Mouse (Mus musculus): Measurements from ENCODE around the gene Tns2. TPM values are rescaled to one million over a fixed set of nuclear protein-coding genes. Genes with fewer than 3 reads are reported as not detected.

The Tns2 gene
- polyA plus RNA-seq, 1 experiment from 2014 or later: 46.6 TPM

GRCm38 (mm10) chr15:102112181-102112580 is 12.0 kb downstream of the Tns2 start:
- H3K9ac ChIP-seq (ENCODE audit: low read depth, low read length): no peak overlapping the region
- H3K4me2 ChIP-seq (replicated peaks; ENCODE audit: low read depth, low read length): no peak overlapping the region
- peaks cover 7% of the 10 kb centered on the region; the same call in 1 of the 2 replicates for H3K4me1 ChIP-seq (ENCODE audit: control insufficient read depth, insufficient read depth, low read length)
- no peak overlapping the region for H3K27ac ChIP-seq (ENCODE audit: low read depth, low read length)
- no peaks in the 10 kb centered on the region for H3K27me3 ChIP-seq (ENCODE audit: control insufficient read depth, insufficient read depth, low read length)
- 93% methylated on average over 6 of the region's 6 CpGs for WGBS
- H3K36me3 ChIP-seq (ENCODE audit: control insufficient read depth, insufficient read depth, low read length): peaks cover 93% of the 10 kb centered on the region
- H3K4me3 ChIP-seq (ENCODE audit: low read length): no peak overlapping the region
- no peaks in the 10 kb centered on the region for H3K9me3 ChIP-seq (ENCODE audit: control insufficient read depth, low read length)
- no peak for ATAC-seq (ENCODE audit: low FRiP score, low TSS enrichment)

DNA sequence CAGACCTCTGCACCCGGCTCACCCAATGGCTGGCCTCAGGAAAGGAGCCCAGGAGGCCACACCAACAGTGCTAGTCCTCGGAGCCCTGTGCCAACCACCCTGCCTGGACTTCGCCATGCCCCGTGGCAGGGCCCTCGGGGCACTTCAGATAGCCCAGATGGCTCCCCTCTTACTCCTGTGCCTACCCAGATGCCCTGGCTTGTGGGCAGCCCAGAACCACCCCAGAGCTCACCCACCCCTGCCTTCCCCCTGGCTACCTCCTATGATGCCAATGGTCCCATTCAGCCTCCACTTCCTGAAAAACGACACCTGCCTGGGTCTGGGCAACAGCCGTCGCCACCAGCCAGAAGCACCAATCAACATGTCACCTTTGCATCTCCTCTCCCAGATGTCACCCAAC is 12.6 kb downstream of the Tns2 start:
- Histone ChIP-seq H3K4me2 (replicated peaks; ENCODE audit: low read depth, low read length) (no peak overlapping the region), H3K27me3 (ENCODE audit: control insufficient read depth, insufficient read depth, low read length) (no peaks in the 10 kb centered on the region), H3K27ac (ENCODE audit: low read depth, low read length) (no peak overlapping the region), H3K9ac (ENCODE audit: low read depth, low read length) (no peak overlapping the region), H3K9me3 (ENCODE audit: control insufficient read depth, low read length) (no peaks in the 10 kb centered on the region), H3K4me1 (ENCODE audit: control insufficient read depth, insufficient read depth, low read length) (0 out of 2 replicates have a peak, but pooled peaks cover 6% of the 10 kb centered on the region), H3K36me3 (ENCODE audit: control insufficient read depth, insufficient read depth, low read length) (peaks cover 98% of the 10 kb centered on the region), H3K4me3 (ENCODE audit: low read length) (no peak overlapping the region)
- 69% methylated on average over 8 of the region's 8 CpGs for WGBS
- no peak for ATAC-seq (ENCODE audit: low FRiP score, low TSS enrichment)

- Histone ChIP-seq H3K4me2 (replicated peaks; ENCODE audit: low read depth, low read length) (no peak overlapping the region), H3K9ac (ENCODE audit: low read depth, low read length) (no peak overlapping the region), H3K4me1 (ENCODE audit: control insufficient read depth, insufficient read depth, low read length) (0 out of 2 replicates have a peak, but pooled peaks cover 6% of the 10 kb centered on the region), H3K4me3 (ENCODE audit: low read length) (no peak overlapping the region), H3K27me3 (ENCODE audit: control insufficient read depth, insufficient read depth, low read length) (no peaks in the 10 kb centered on the region), H3K36me3 (ENCODE audit: control insufficient read depth, insufficient read depth, low read length) (peaks cover 98% of the 10 kb centered on the region), H3K27ac (ENCODE audit: low read depth, low read length) (no peak overlapping the region), H3K9me3 (ENCODE audit: control insufficient read depth, low read length) (no peaks in the 10 kb centered on the region)
- no peak for ATAC-seq (ENCODE audit: low FRiP score, low TSS enrichment)
- 78% methylated on average over 4 of the region's 4 CpGs for WGBS
Observed at GRCm38 (mm10) chr15:102113674-102114073, 13.5 kb downstream of the Tns2 start.

- WGBS: 85% methylated on average over 7 of the region's 7 CpGs
- Histone ChIP-seq H3K36me3 (ENCODE audit: control insufficient read depth, insufficient read depth, low read length) (peaks cover 93% of the 10 kb centered on the region), H3K27ac (ENCODE audit: low read depth, low read length) (no peak overlapping the region), H3K4me2 (replicated peaks; ENCODE audit: low read depth, low read length) (no peak overlapping the region), H3K27me3 (ENCODE audit: control insufficient read depth, insufficient read depth, low read length) (no peaks in the 10 kb centered on the region), H3K9ac (ENCODE audit: low read depth, low read length) (no peak overlapping the region), H3K4me3 (ENCODE audit: low read length) (no peak overlapping the region), H3K4me1 (ENCODE audit: control insufficient read depth, insufficient read depth, low read length) (0 out of 2 replicates have a peak, but pooled peaks cover 6% of the 10 kb centered on the region), H3K9me3 (ENCODE audit: control insufficient read depth, low read length) (no peaks in the 10 kb centered on the region)
- no peak for ATAC-seq (ENCODE audit: low FRiP score, low TSS enrichment)
Observed at GRCm38 (mm10) chr15:102114651-102115260, 14.5 kb downstream of the Tns2 start.

DNA sequence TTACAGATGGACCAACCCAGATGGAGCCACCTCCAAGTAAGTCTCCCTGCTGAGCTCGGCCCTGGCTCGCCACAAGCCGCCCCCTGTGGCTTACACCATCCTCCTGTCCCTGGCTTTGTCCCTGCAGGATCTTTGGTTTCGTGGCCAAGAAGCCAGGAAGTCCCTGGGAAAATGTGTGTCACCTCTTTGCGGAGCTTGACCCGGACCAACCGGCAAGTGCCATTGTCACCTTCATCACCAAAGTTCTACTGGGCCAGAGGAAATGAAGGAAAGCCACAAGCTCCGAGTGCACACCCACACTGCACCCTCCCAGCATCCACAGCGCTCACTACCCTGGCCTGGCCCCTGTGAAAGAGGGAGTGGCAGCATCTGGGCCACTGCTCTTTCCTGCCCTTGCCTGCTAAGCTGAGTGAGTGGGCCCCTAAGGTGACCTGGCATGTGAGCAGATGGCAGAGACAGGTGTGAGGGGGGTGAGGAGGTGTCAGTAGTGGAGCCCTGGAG is 15.6 kb downstream of the Tns2 start:
- peaks cover 87% of the 10 kb centered on the region for H3K36me3 ChIP-seq (ENCODE audit: control insufficient read depth, insufficient read depth, low read length)
- H3K4me2 ChIP-seq (replicated peaks; ENCODE audit: low read depth, low read length): no peak overlapping the region
- no peak overlapping the region for H3K27ac ChIP-seq (ENCODE audit: low read depth, low read length)
- no peaks in the 10 kb centered on the region for H3K4me1 ChIP-seq (ENCODE audit: control insufficient read depth, insufficient read depth, low read length)
- no peak overlapping the region for H3K4me3 ChIP-seq (ENCODE audit: low read length)
- 74% methylated on average over 9 of the region's 9 CpGs for WGBS
- no peaks in the 10 kb centered on the region for H3K9me3 ChIP-seq (ENCODE audit: control insufficient read depth, low read length)
- no peaks in the 10 kb centered on the region for H3K27me3 ChIP-seq (ENCODE audit: control insufficient read depth, insufficient read depth, low read length)
- no peak overlapping the region for H3K9ac ChIP-seq (ENCODE audit: low read depth, low read length)
- ATAC-seq (ENCODE audit: low FRiP score, low TSS enrichment): no peak

DNA sequence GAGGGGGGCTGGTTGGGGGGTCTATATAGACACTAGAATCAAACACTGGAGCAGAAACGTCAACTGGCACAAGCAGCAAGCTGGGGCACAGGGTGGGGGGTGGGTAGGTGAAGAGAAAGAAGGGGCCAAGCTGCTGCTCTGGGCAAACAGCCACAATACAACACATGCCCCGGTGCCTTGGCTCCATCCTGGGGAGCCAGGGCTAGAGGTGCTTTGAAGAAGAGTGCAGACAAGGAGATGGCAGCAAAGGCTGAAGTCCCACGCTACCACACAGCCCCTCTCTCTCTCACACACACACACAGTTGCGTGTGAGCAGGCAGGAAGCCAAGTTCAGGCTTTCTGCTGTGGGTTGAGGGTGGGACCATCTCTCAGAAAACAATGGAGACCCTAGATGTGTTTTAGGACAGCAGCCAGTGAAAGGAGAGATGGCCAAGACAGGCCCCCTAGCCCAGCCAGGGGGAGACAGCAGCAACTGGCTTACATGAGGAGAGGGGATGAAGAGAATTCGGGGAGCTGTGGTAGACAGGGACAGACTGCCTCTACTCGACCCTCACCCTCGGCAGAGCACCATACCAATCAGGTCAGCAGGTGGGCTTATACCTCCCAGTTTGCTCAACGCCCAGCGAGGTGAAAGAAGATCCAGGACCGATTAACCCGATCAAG is 16.7 kb downstream of the Tns2 start:
- Histone ChIP-seq H3K27ac (ENCODE audit: low read depth, low read length) (no peak overlapping the region), H3K4me2 (replicated peaks; ENCODE audit: low read depth, low read length) (no peak overlapping the region), H3K27me3 (ENCODE audit: control insufficient read depth, insufficient read depth, low read length) (no peaks in the 10 kb centered on the region), H3K36me3 (ENCODE audit: control insufficient read depth, insufficient read depth, low read length) (peaks cover 86% of the 10 kb centered on the region), H3K4me1 (ENCODE audit: control insufficient read depth, insufficient read depth, low read length) (no peaks in the 10 kb centered on the region), H3K4me3 (ENCODE audit: low read length) (no peak overlapping the region), H3K9me3 (ENCODE audit: control insufficient read depth, low read length) (no peaks in the 10 kb centered on the region), H3K9ac (ENCODE audit: low read depth, low read length) (no peak overlapping the region)
- 72% methylated on average over 11 of the region's 11 CpGs for WGBS
- ATAC-seq (ENCODE audit: low FRiP score, low TSS enrichment): no peak

- no peaks in the 10 kb centered on the region for H3K4me1 ChIP-seq (ENCODE audit: control insufficient read depth, insufficient read depth, low read length)
- no peak overlapping the region for H3K27ac ChIP-seq (ENCODE audit: low read depth, low read length)
- no peaks in the 10 kb centered on the region for H3K9me3 ChIP-seq (ENCODE audit: control insufficient read depth, low read length)
- peak; percentile 60 for ATAC-seq (ENCODE audit: low FRiP score, low TSS enrichment)
- no peak overlapping the region for H3K9ac ChIP-seq (ENCODE audit: low read depth, low read length)
- H3K4me3 ChIP-seq (ENCODE audit: low read length): no peak overlapping the region
- H3K4me2 ChIP-seq (replicated peaks; ENCODE audit: low read depth, low read length): no peak overlapping the region
- WGBS: 66% methylated on average over 19 of the region's 19 CpGs
- peaks cover 79% of the 10 kb centered on the region for H3K36me3 ChIP-seq (ENCODE audit: control insufficient read depth, insufficient read depth, low read length)
- no peaks in the 10 kb centered on the region for H3K27me3 ChIP-seq (ENCODE audit: control insufficient read depth, insufficient read depth, low read length)
Observed at GRCm38 (mm10) chr15:102117461-102118443, 17.5 kb downstream of the Tns2 start.

GRCm38 (mm10) chr15:102118591-102118990 is 18.4 kb downstream of the Tns2 start:
- Histone ChIP-seq H3K9ac (ENCODE audit: low read depth, low read length) (no peak overlapping the region), H3K4me2 (replicated peaks; ENCODE audit: low read depth, low read length) (no peak overlapping the region), H3K4me3 (ENCODE audit: low read length) (no peak overlapping the region), H3K4me1 (ENCODE audit: control insufficient read depth, insufficient read depth, low read length) (no peaks in the 10 kb centered on the region), H3K27me3 (ENCODE audit: control insufficient read depth, insufficient read depth, low read length) (no peaks in the 10 kb centered on the region), H3K27ac (ENCODE audit: low read depth, low read length) (no peak overlapping the region), H3K9me3 (ENCODE audit: control insufficient read depth, low read length) (no peaks in the 10 kb centered on the region), H3K36me3 (ENCODE audit: control insufficient read depth, insufficient read depth, low read length) (peaks cover 73% of the 10 kb centered on the region)
- WGBS: 82% methylated on average over 4 of the region's 4 CpGs
- no peak for ATAC-seq (ENCODE audit: low FRiP score, low TSS enrichment)
